Mouse (Mus musculus) kidney, adult 2 months (tissue): ENCODE measurements at regions not wholly inside any gene's neighbourhood (a gene's known extent, or its start where the extent isn't known, plus 50 kb on each side); places are given as distances from the start of the nearest gene placed in this dataset.

Experiments
- CTCF ChIP-seq: fragments of 200-500 bp; conservative IDR thresholded peaks from 2 replicates; pipeline ENCODE4 v1.5.1; 2011; ENCODE audit warnings: low read depth, mild to moderate bottlenecking, control low read depth, low read length, moderate library complexity, mixed read lengths; ENCODE audit not compliant: insufficient read depth, insufficient read length
- POLR2A ChIP-seq: fragments of 200-500 bp; IDR thresholded peaks from one replicate; pipeline ENCODE4 v1.6.1; 2011; ENCODE audit warnings: low read depth, low read length, control low read depth

DNA sequence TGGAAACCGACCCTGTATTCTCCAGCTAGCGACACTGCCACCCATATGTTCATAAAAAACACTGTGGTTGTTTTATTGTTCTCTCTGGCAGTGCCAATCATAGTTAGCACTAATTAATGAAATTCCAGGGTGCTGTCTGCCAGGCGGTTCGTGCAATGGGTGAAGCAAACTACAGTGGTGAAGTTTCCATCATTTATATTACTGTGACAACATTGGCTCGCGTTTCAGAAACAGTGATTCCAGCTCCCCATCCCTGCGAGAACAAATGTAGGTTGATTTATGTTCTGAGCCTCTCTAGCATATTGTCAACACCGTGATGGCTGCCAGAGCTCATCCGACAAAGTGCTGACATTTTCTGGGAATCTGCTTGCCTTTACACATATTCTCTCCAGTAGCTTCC lies 480.7 kb upstream of the Igfbp7 start:
- TF ChIP-seq CTCF (no peak), POLR2A (no peak)
